Mouse (Mus musculus): Measurements from ENCODE around the gene Gm4491.

The Gm4491 gene

GRCm38 (mm10) chr14:57115823-57116544 is at the start of gene Gm4491:
TSS of gene Gm4491 (minus strand) at chr14:57115883.
- no peak for DNase-seq (ENCODE audit: low read depth in 1 of 2, low spot score in 2 of 2)

- DNase-seq (ENCODE audit: low read depth in 1 of 2, low spot score in 2 of 2), result no peak
These were observed 46.1 kb upstream of the Gm4491 start for GRCm38 (mm10) chr14:57161833-57162232.

- DNase-seq (ENCODE audit: low read depth in 1 of 2, low spot score in 2 of 2), result no peak
These were observed 45.5 kb upstream of the Gm4491 start for GRCm38 (mm10) chr14:57161201-57161600.

- DNase-seq (ENCODE audit: low read depth in 1 of 2, low spot score in 2 of 2), result no peak
These were observed 39.2 kb upstream of the Gm4491 start for GRCm38 (mm10) chr14:57154916-57155315.

- no peak for DNase-seq (ENCODE audit: low read depth in 1 of 2, low spot score in 2 of 2)
These were observed 30.1 kb upstream of the Gm4491 start for GRCm38 (mm10) chr14:57145741-57146140.

GRCm38 (mm10) chr14:57135265-57135664 is 19.6 kb upstream of the Gm4491 start:
- DNase-seq (ENCODE audit: low read depth in 1 of 2, low spot score in 2 of 2), result no peak

GRCm38 (mm10) chr14:57133161-57133661 is 17.5 kb upstream of the Gm4491 start, which contains the start of gene Gjb6:
TSS of gene Gjb6 (minus strand) at chr14:57133611.
- DNase-seq (ENCODE audit: low read depth in 1 of 2, low spot score in 2 of 2), result no peak

GRCm38 (mm10) chr14:57127383-57127782 is 11.7 kb upstream of the Gm4491 start:
- no peak for DNase-seq (ENCODE audit: low read depth in 1 of 2, low spot score in 2 of 2)

GRCm38 (mm10) chr14:57122295-57122694 is 6.6 kb upstream of the Gm4491 start:
- no peak for DNase-seq (ENCODE audit: low read depth in 1 of 2, low spot score in 2 of 2)

- no peak for DNase-seq (ENCODE audit: low read depth in 1 of 2, low spot score in 2 of 2)
These were observed 6.5 kb downstream of the Gm4491 start for GRCm38 (mm10) chr14:57109194-57109593.

GRCm38 (mm10) chr14:57107916-57108315 is 7.8 kb downstream of the Gm4491 start:
- no peak for DNase-seq (ENCODE audit: low read depth in 1 of 2, low spot score in 2 of 2)

- no peak for DNase-seq (ENCODE audit: low read depth in 1 of 2, low spot score in 2 of 2)
These were observed 8.6 kb downstream of the Gm4491 start for GRCm38 (mm10) chr14:57107091-57107490.

- DNase-seq (ENCODE audit: low read depth in 1 of 2, low spot score in 2 of 2), result no peak
These were observed 10.0 kb downstream of the Gm4491 start for GRCm38 (mm10) chr14:57105721-57106120.

- DNase-seq (ENCODE audit: low read depth in 1 of 2, low spot score in 2 of 2), result no peak
These were observed 10.6 kb downstream of the Gm4491 start for GRCm38 (mm10) chr14:57105111-57105510.

- DNase-seq (ENCODE audit: low read depth in 1 of 2, low spot score in 2 of 2), result peak in 1 of 2 experiments; percentile 9
These were observed 11.3 kb downstream of the Gm4491 start, which contains the start of gene Gjb2 for GRCm38 (mm10) chr14:57104106-57105023. TSS of gene Gjb2 (minus strand) at chr14:57104702.

- peak in 1 of 2 experiments; percentile 8 for DNase-seq (ENCODE audit: low read depth in 1 of 2, low spot score in 2 of 2)
These were observed 12.0 kb downstream of the Gm4491 start for GRCm38 (mm10) chr14:57103711-57104105.

GRCm38 (mm10) chr14:57103121-57103520 is 12.6 kb downstream of the Gm4491 start:
- no peak for DNase-seq (ENCODE audit: low read depth in 1 of 2, low spot score in 2 of 2)

- DNase-seq (ENCODE audit: low read depth in 1 of 2, low spot score in 2 of 2), result no peak
These were observed 14.1 kb downstream of the Gm4491 start for GRCm38 (mm10) chr14:57101623-57102022.

- DNase-seq (ENCODE audit: low read depth in 1 of 2, low spot score in 2 of 2), result no peak
These were observed 19.8 kb downstream of the Gm4491 start for GRCm38 (mm10) chr14:57095855-57096254.

- no peak for DNase-seq (ENCODE audit: low read depth in 1 of 2, low spot score in 2 of 2)
These were observed 22.7 kb downstream of the Gm4491 start for GRCm38 (mm10) chr14:57093029-57093428.

- DNase-seq (ENCODE audit: low read depth in 1 of 2, low spot score in 2 of 2), result no peak
These were observed 25.7 kb downstream of the Gm4491 start for GRCm38 (mm10) chr14:57090001-57090400.

- DNase-seq (ENCODE audit: low read depth in 1 of 2, low spot score in 2 of 2), result no peak
These were observed 26.6 kb downstream of the Gm4491 start for GRCm38 (mm10) chr14:57089107-57089506.

Measured in monocyte, adult 2 months (primary cell).